ENCODE assay signal across 17 mouse cellular contexts in genomic region chr4:132403063-132403660, GRCm38 (mm10). TPM values are rescaled to one million over a fixed set of nuclear protein-coding genes. Genes with fewer than 3 reads are reported as not detected.
DNase-seq lines count a peak whose midpoint lies in the region; ATAC-seq lines count a peak whose summit lies in the region.
"Had no signal": no experiment of that assay in that cellular context is flagged by ENCODE, and none has a peak within 500 bp of the region (broad histone marks: within the 10 kb centered on the region; RNA-seq: fewer than 3 reads in every experiment).

No protein-coding gene starts in this region.

- H3K27ac ChIP-seq in intestine, embryonic 15.5 days = 0 out of 2 replicates have a peak overlapping the region, but pooled peaks have one; percentile 27
- H3K27ac ChIP-seq in intestine, embryonic 16.5 days (ENCODE audit: low read length) = no peak overlapping the region; the same call in 1 of the 2 replicates
- H3K27ac ChIP-seq in hindbrain, embryonic 11.5 days (ENCODE audit: low read depth, low read length) = no peak overlapping the region
- H3K27ac ChIP-seq: heart, embryonic 15.5 days; liver, embryonic 15.5 days; midbrain, embryonic 12.5 days had no signal

- WGBS in intestine, embryonic 15.5 days = 51% methylated on average over 5 of the region's 5 CpGs
- WGBS in intestine, embryonic 16.5 days = 53% methylated on average over 5 of the region's 5 CpGs
- 83% methylated on average over 5 of the region's 5 CpGs for WGBS in hindbrain, embryonic 11.5 days

- no peak overlapping the region for H3K4me3 ChIP-seq in intestine, embryonic 15.5 days (replicated peaks)
- no peak overlapping the region for H3K4me3 ChIP-seq in intestine, embryonic 16.5 days (ENCODE audit: low read length)
- no peak overlapping the region for H3K4me3 ChIP-seq in hindbrain, embryonic 11.5 days (ENCODE audit: low read depth, low read length)
- H3K4me3 ChIP-seq: heart, embryonic 15.5 days; liver, embryonic 15.5 days; midbrain, embryonic 12.5 days had no signal

- no peak overlapping the region for H3K4me2 ChIP-seq in intestine, embryonic 15.5 days (replicated peaks)
- no peak overlapping the region for H3K4me2 ChIP-seq in intestine, embryonic 16.5 days (ENCODE audit: low read depth, low read length)
- no peak overlapping the region for H3K4me2 ChIP-seq in hindbrain, embryonic 11.5 days (replicated peaks; ENCODE audit: low read depth, low read length)
- H3K4me2 ChIP-seq: heart, embryonic 15.5 days; liver, embryonic 15.5 days; midbrain, embryonic 12.5 days had no signal

- no peak for ATAC-seq in intestine, embryonic 15.5 days
- ATAC-seq in intestine, embryonic 16.5 days = no peak
- no peak for ATAC-seq in hindbrain, embryonic 11.5 days (ENCODE audit: low FRiP score)
- ATAC-seq: forebrain, embryonic 16.5 days; hindbrain, embryonic 16.5 days had no signal

- H3K27me3 ChIP-seq in intestine, embryonic 15.5 days (replicated peaks) = no peaks in the 10 kb centered on the region
- H3K27me3 ChIP-seq in intestine, embryonic 16.5 days (replicated peaks; ENCODE audit: control insufficient read depth, insufficient read depth, low read length) = no peaks in the 10 kb centered on the region
- H3K27me3 ChIP-seq in hindbrain, embryonic 11.5 days (ENCODE audit: control insufficient read depth, insufficient read depth, low read length) = no peaks in the 10 kb centered on the region
- H3K27me3 ChIP-seq: heart, embryonic 15.5 days; liver, embryonic 15.5 days; midbrain, embryonic 12.5 days had no signal

- H3K9ac ChIP-seq in intestine, embryonic 15.5 days = no peak overlapping the region
- H3K9ac ChIP-seq in intestine, embryonic 16.5 days (ENCODE audit: low read depth, low read length) = no peak overlapping the region
- H3K9ac ChIP-seq in hindbrain, embryonic 11.5 days (ENCODE audit: low read depth, low read length) = no peak overlapping the region
- H3K9ac ChIP-seq: heart, embryonic 15.5 days; liver, embryonic 15.5 days; midbrain, embryonic 12.5 days had no signal

- H3K9me3 ChIP-seq in intestine, embryonic 15.5 days = no peaks in the 10 kb centered on the region
- no peaks in the 10 kb centered on the region for H3K9me3 ChIP-seq in intestine, embryonic 16.5 days (ENCODE audit: control insufficient read depth, low read length)
- no peaks in the 10 kb centered on the region for H3K9me3 ChIP-seq in hindbrain, embryonic 11.5 days (ENCODE audit: control insufficient read depth, low read length)
- H3K9me3 ChIP-seq: heart, embryonic 15.5 days; liver, embryonic 15.5 days; midbrain, embryonic 12.5 days had no signal

- DNase-seq in 3134 (ENCODE audit: extremely low read depth, insufficient read length, low spot score) = peak; percentile 57
- DNase-seq in 416B (ENCODE audit: low read depth) = peak; percentile 84
- DNase-seq in fibroblast of lung, adult 2 months (ENCODE audit: low read depth) = peak; percentile 69
- DNase-seq in T-cell, adult 2 months (ENCODE audit: low spot score) = no peak
- no peak for DNase-seq in layer of hippocampus, postnatal 36 days
- no peak for DNase-seq in hindbrain, embryonic 11.5 days (ENCODE audit: low spot score)
- DNase-seq: cerebellum, adult 2 months; gastrocnemius, postnatal 36 days; right cerebral cortex, postnatal 4 days; thymus, postnatal 25 days had no signal

- H3K36me3 ChIP-seq in intestine, embryonic 15.5 days = no peaks in the 10 kb centered on the region
- H3K36me3 ChIP-seq in intestine, embryonic 16.5 days (ENCODE audit: control insufficient read depth, insufficient read depth, low read length) = no peaks in the 10 kb centered on the region
- H3K36me3 ChIP-seq in hindbrain, embryonic 11.5 days (ENCODE audit: control insufficient read depth, insufficient read depth, low read length) = no peaks in the 10 kb centered on the region
- H3K36me3 ChIP-seq: heart, embryonic 15.5 days; midbrain, embryonic 12.5 days had no signal

- H3K4me1 ChIP-seq in intestine, embryonic 15.5 days (replicated peaks) = peaks cover 4% of the 10 kb centered on the region
- peaks cover 4% of the 10 kb centered on the region; the same call in 1 of the 2 replicates for H3K4me1 ChIP-seq in intestine, embryonic 16.5 days (ENCODE audit: control insufficient read depth, insufficient read depth, low read length)
- no peaks in the 10 kb centered on the region for H3K4me1 ChIP-seq in hindbrain, embryonic 11.5 days (replicated peaks; ENCODE audit: control insufficient read depth, insufficient read depth, low read length)

RNA-seq across cellular contexts. Expression of gene Phactr4, which starts 19.1 kb away (rescaled TPM):
- polyA plus RNA-seq in intestine, embryonic 15.5 days (2015; fragmentation: Nextera tagmentation; extraction: Ambion mirVana) = 17.4 and 17.6 TPM in 2 replicates
- 15.9 and 17.2 TPM in 2 replicates for polyA plus RNA-seq in intestine, embryonic 16.5 days (2015; fragmentation: Nextera tagmentation; extraction: Ambion mirVana)
- total RNA-seq in layer of hippocampus, postnatal 36 days (2021) = 10 to 100 TPM in 1 of 2 experiments, 1 to 10 TPM in 1; 8.3 to 12.8 TPM
- 23.3 and 27.2 TPM in 2 replicates for polyA plus RNA-seq in hindbrain, embryonic 11.5 days (2014; fragmentation: Nextera tagmentation; extraction: Ambion mirVana)

RNA-seq across cellular contexts. Expression of gene Rcc1, which starts 49.8 kb away (rescaled TPM):
- polyA plus RNA-seq in intestine, embryonic 15.5 days (2015; fragmentation: Nextera tagmentation; extraction: Ambion mirVana) = 90.5 and 90.9 TPM in 2 replicates
- polyA plus RNA-seq in intestine, embryonic 16.5 days (2015; fragmentation: Nextera tagmentation; extraction: Ambion mirVana) = 82.2 and 90.6 TPM in 2 replicates
- total RNA-seq in layer of hippocampus, postnatal 36 days (2021) = 10 to 100 TPM; 11.9 to 13.4 TPM
- 51.3 and 53.6 TPM in 2 replicates for polyA plus RNA-seq in hindbrain, embryonic 11.5 days (2014; fragmentation: Nextera tagmentation; extraction: Ambion mirVana)

Comparison
In these comparisons a context has a peak if more than half of its experiments do, and no peak if none do; other contexts are left out.
1. DNase-seq: peak in 3134 (single experiment), 416B (single experiment) and fibroblast of lung, adult 2 months (single experiment); none in T-cell, adult 2 months (single experiment), layer of hippocampus, postnatal 36 days (0 of 2) and hindbrain, embryonic 11.5 days (single experiment).